Mouse (Mus musculus) hindbrain, postnatal 0 days (tissue): ENCODE measurements around the gene 1810009A15Rik. TPM values are rescaled to one million over a fixed set of nuclear protein-coding genes. Genes with fewer than 3 reads are reported as not detected.
A peak's percentile ranks its signal among the peaks of the same experiment; 100 is the strongest.

ENCODE experiments used
- ATAC-seq: fragments of 200-750 bp; cut with Nextera tagmentation; 2 replicates; pipeline ENCODE4 v1.8.0; 2017; ENCODE audit warnings: mild to moderate bottlenecking, moderate TSS enrichment, moderate library complexity
- DNase-seq: peaks from one replicate; pipeline ENCODE4 v3.0.0-alpha.2; 2015; ENCODE audit warnings: low spot score
- H3K27ac ChIP-seq: fragments of 300-500 bp; sonication (generic); 2 replicates; pipeline ENCODE4 v1.5.1; 2014; ENCODE audit warnings: mild to moderate bottlenecking
- H3K27me3 ChIP-seq: fragments of 300-500 bp; sonication (generic); 2 replicates; pipeline ENCODE4 v1.6.1; 2014; ENCODE audit warnings: low read length, mixed read lengths; ENCODE audit not compliant: insufficient read depth
- H3K36me3 ChIP-seq: fragments of 300-500 bp; sonication (generic); 2 replicates; pipeline ENCODE4 v1.6.1; 2014; ENCODE audit warnings: low read length, mixed read lengths; ENCODE audit not compliant: insufficient read depth
- H3K4me1 ChIP-seq: fragments of 300-500 bp; sonication (generic); 2 replicates; pipeline ENCODE4 v1.6.1; 2014; ENCODE audit warnings: antibody characterized with exemption, low read length, mixed read lengths; ENCODE audit not compliant: insufficient read depth
- H3K4me2 ChIP-seq: fragments of 300-500 bp; sonication (generic); 2 replicates; pipeline ENCODE4 v1.6.1; 2014; ENCODE audit warnings: low read depth, mild to moderate bottlenecking, low read length, moderate library complexity, mixed read lengths
- H3K4me3 ChIP-seq: fragments of 300-500 bp; sonication (generic); 2 replicates; pipeline ENCODE4 v1.5.1; 2014; ENCODE audit warnings: low read length
- H3K9ac ChIP-seq: fragments of 300-500 bp; sonication (generic); replicated peaks from 2 replicates; pipeline ENCODE4 v1.6.1; 2014; ENCODE audit warnings: mild to moderate bottlenecking, low read length, moderate library complexity, mixed read lengths
- H3K9me3 ChIP-seq: fragments of 300-500 bp; sonication (generic); 2 replicates; pipeline ENCODE4 v1.6.1; 2016; ENCODE audit warnings: low read length, mixed read lengths
- CTCF ChIP-seq: IDR thresholded peaks from 2 replicates; pipeline ENCODE4 v1.5.1; 2016; ENCODE audit warnings: antibody characterized with exemption, control low read depth, low read depth
- WGBS: fragments of 180-500 bp; shearing (Covaris S2); extraction: QIAGEN DNeasy Blood & Tissue Kit; methylation state at CpG from one replicate; pipeline ENCODE4 v1.1.7; 2014; 5-methylcytosine and 5-hydroxymethylcytosine counted together
- polyA plus RNA-seq: library from polyadenylated mRNA; unstranded; fragments of >200 nt; fragmentation: Nextera tagmentation; extraction: Ambion mirVana; gene quantifications from 2 replicates; pipeline ENCODE4 v1.2.1, GENCODE M21; 2015
- total RNA-seq: library from RNA; depleted of rRNA; stranded (reverse); fragments of >200 nt; gene quantifications from 2 replicates; pipeline ENCODE4 v1.2.3, GENCODE M21; 2014

The 1810009A15Rik gene
- total and polyA plus RNA-seq, 2 experiments from 2014 or later: 13.6 to 38.6 TPM

GRCm38 (mm10) chr19:8872266-8872840 is 16.3 kb upstream of the 1810009A15Rik start:
- peak overlapping the region; percentile 86; the same call in 1 of the 2 replicates for H3K27ac ChIP-seq
- H3K4me3 ChIP-seq: peak overlapping the region; percentile 98
- H3K4me1 ChIP-seq: peaks cover 5% of the 10 kb centered on the region; the same call in 1 of the 2 replicates
- DNase-seq: no peak
- peak overlapping the region; percentile 91 for H3K4me2 ChIP-seq
- peak overlapping the region; percentile 95; the same call in 1 of the 2 replicates for H3K9ac ChIP-seq
- H3K27me3 ChIP-seq: no peaks in the 10 kb centered on the region
- TF ChIP-seq CTCF: no peak
- no peak for ATAC-seq
- no peaks in the 10 kb centered on the region for H3K9me3 ChIP-seq
- H3K36me3 ChIP-seq: peaks cover 21% of the 10 kb centered on the region; the same call in 1 of the 2 replicates
- WGBS: 79% methylated on average over 10 of the region's 10 CpGs

- no peak for ATAC-seq
- H3K4me2 ChIP-seq: no peak overlapping the region
- no peak overlapping the region for H3K4me3 ChIP-seq
- no peak for DNase-seq
- no peak overlapping the region for H3K9ac ChIP-seq
- H3K27me3 ChIP-seq: no peaks in the 10 kb centered on the region
- 92% methylated on average over 7 of the region's 7 CpGs for WGBS
- TF ChIP-seq CTCF: no peak
- H3K9me3 ChIP-seq: no peaks in the 10 kb centered on the region
- peaks cover 21% of the 10 kb centered on the region; the same call in 1 of the 2 replicates for H3K36me3 ChIP-seq
- H3K4me1 ChIP-seq: peaks cover 10% of the 10 kb centered on the region; the same call in 1 of the 2 replicates
- H3K27ac ChIP-seq: no peak overlapping the region
Measured at GRCm38 (mm10) chr19:8875031-8875430, 13.6 kb upstream of the 1810009A15Rik start.

GRCm38 (mm10) chr19:8880311-8881033 is 8.2 kb upstream of the 1810009A15Rik start, which contains the start of gene Uqcc3:
Gene Uqcc3 (minus strand): TSS chr19:8880923.
- Histone ChIP-seq H3K27me3 (no peaks in the 10 kb centered on the region), H3K4me2 (peak within 1 kb of the TSS; percentile 87), H3K27ac (peak within 1 kb of the TSS; percentile 83), H3K4me1 (peaks cover 6% of the 10 kb centered on the region; the same call in 1 of the 2 replicates), H3K9ac (peak within 1 kb of the TSS; percentile 77), H3K36me3 (peaks cover 2% of the 10 kb centered on the region; the same call in 1 of the 2 replicates), H3K9me3 (no peaks in the 10 kb centered on the region), H3K4me3 (peak within 1 kb of the TSS; percentile 72)
- TF ChIP-seq CTCF: no peak
- ATAC-seq (peak; percentile 98), DNase-seq (peak; percentile 94)
- WGBS: under 1% methylated on average over 42 of the region's 42 CpGs

- 13% methylated on average over 3 of the region's 3 CpGs for whole genome bisulfite sequencing
- Histone ChIP-seq H3K4me1 (peaks cover 6% of the 10 kb centered on the region; the same call in 1 of the 2 replicates), H3K27ac (no peak overlapping the region), H3K27me3 (no peaks in the 10 kb centered on the region), H3K4me3 (peak overlapping the region; percentile 72), H3K36me3 (no peaks in the 10 kb centered on the region), H3K9ac (peak overlapping the region; percentile 77), H3K4me2 (peak overlapping the region; percentile 87), H3K9me3 (no peaks in the 10 kb centered on the region)
- no peak for TF ChIP-seq CTCF
- no peak for ATAC-seq
- no peak for DNase-seq
Measured at GRCm38 (mm10) chr19:8881034-8881392, 7.6 kb upstream of the 1810009A15Rik start.

GRCm38 (mm10) chr19:8883616-8884015 is 5.0 kb upstream of the 1810009A15Rik start, which contains the start of the genes Lbhd1 and Gm49403:
Gene Lbhd1 (plus strand): TSS chr19:8883732.
Gene Gm49403 (plus strand): TSS chr19:8883930.
- TF ChIP-seq CTCF: no peak
- Histone ChIP-seq H3K9me3 (no peaks in the 10 kb centered on the region), H3K4me1 (peaks cover 11% of the 10 kb centered on the region), H3K9ac (no peak within 1 kb of the TSS), H3K27me3 (no peaks in the 10 kb centered on the region), H3K27ac (no peak within 1 kb of the TSS), H3K4me3 (no peak within 1 kb of the TSS), H3K36me3 (no peaks in the 10 kb centered on the region), H3K4me2 (no peak within 1 kb of the TSS)
- DNase-seq: no peak
- ATAC-seq: no peak
- 73% methylated on average over 3 of the region's 3 CpGs for WGBS

GRCm38 (mm10) chr19:8886916-8887584 is 1.6 kb upstream of the 1810009A15Rik start:
- H3K27me3 ChIP-seq: no peaks in the 10 kb centered on the region
- no peak for TF ChIP-seq CTCF
- H3K9ac ChIP-seq: no peak overlapping the region
- no peaks in the 10 kb centered on the region for H3K9me3 ChIP-seq
- peaks cover 9% of the 10 kb centered on the region; the same call in 1 of the 2 replicates for H3K4me1 ChIP-seq
- 69% methylated on average over 1 of the region's 1 CpGs for WGBS
- no peak overlapping the region for H3K4me2 ChIP-seq
- DNase-seq (no peak), ATAC-seq (no peak)
- H3K36me3 ChIP-seq: no peaks in the 10 kb centered on the region
- H3K27ac ChIP-seq: no peak overlapping the region
- no peak overlapping the region for H3K4me3 ChIP-seq
